9 mouse cellular contexts compared by ENCODE assay signal in the genomic region with DNA sequence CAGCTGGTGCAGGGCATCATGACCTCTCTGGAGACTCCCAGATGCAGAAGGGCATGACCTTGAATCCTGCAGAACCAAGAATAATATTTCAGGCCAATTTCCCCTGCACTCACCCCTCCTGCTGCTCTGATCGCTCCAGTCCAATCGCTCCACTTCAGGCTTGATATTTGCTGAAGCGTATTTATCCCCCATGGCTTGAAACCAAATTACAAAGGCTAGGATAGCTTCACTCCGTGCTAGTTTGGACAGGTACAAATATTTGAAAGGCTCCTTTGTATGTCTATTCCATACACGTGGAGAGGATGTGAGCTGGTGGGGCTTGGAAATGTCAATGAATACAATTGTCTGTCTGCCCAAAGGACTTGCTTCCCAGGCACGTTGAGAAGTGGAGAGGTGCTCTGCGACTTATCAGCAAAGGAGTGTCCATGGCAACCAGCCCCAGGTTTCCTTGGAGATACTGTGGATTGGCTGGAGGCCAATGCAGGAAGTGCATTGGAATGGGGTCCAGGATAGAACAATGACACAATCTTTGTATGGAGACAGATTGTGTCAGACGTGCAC.
DNase-seq lines count a peak whose midpoint lies in the region; ATAC-seq lines count a peak whose summit lies in the region.
"Had no signal": no experiment of that assay in that cellular context is flagged by ENCODE, and none has a peak within 500 bp of the region (broad histone marks: within the 10 kb centered on the region; RNA-seq: fewer than 3 reads in every experiment).

No protein-coding gene starts in this region.

- WGBS in limb, embryonic 13.5 days, result 51% methylated on average over 8 of the region's 8 CpGs
- WGBS in limb, embryonic 10.5 days, result 65% methylated on average over 8 of the region's 8 CpGs
- WGBS in forebrain, embryonic 13.5 days, result 7% methylated on average over 8 of the region's 8 CpGs
- 16% methylated on average over 8 of the region's 8 CpGs for WGBS in intestine, embryonic 16.5 days

- H3K4me3 ChIP-seq in limb, embryonic 13.5 days, result no peak overlapping the region
- H3K4me3 ChIP-seq in limb, embryonic 10.5 days, result no peak overlapping the region
- no peak overlapping the region for H3K4me3 ChIP-seq in forebrain, embryonic 13.5 days
- no peak overlapping the region for H3K4me3 ChIP-seq in intestine, embryonic 16.5 days (ENCODE audit: low read length)

- no peak overlapping the region for H3K27ac ChIP-seq in limb, embryonic 13.5 days
- no peak overlapping the region for H3K27ac ChIP-seq in limb, embryonic 10.5 days
- H3K27ac ChIP-seq in forebrain, embryonic 13.5 days, result peak overlapping the region; percentile 52
- H3K27ac ChIP-seq in intestine, embryonic 16.5 days (ENCODE audit: low read length), result no peak overlapping the region

- no peak overlapping the region for H3K9ac ChIP-seq in limb, embryonic 13.5 days
- H3K9ac ChIP-seq in forebrain, embryonic 13.5 days, result no peak overlapping the region
- H3K9ac ChIP-seq in intestine, embryonic 16.5 days (ENCODE audit: low read depth, low read length), result no peak overlapping the region

- H3K4me1 ChIP-seq in limb, embryonic 13.5 days, result peaks cover 6% of the 10 kb centered on the region; the same call in 1 of the 2 replicates
- peaks cover 6% of the 10 kb centered on the region for H3K4me1 ChIP-seq in limb, embryonic 10.5 days
- H3K4me1 ChIP-seq in forebrain, embryonic 13.5 days, result peaks cover 15% of the 10 kb centered on the region
- H3K4me1 ChIP-seq in intestine, embryonic 16.5 days (ENCODE audit: control insufficient read depth, insufficient read depth, low read length), result peaks cover 3% of the 10 kb centered on the region; the same call in 1 of the 2 replicates

- H3K4me2 ChIP-seq in limb, embryonic 13.5 days (replicated peaks), result no peak overlapping the region
- H3K4me2 ChIP-seq in forebrain, embryonic 13.5 days, result peak overlapping the region; percentile 44
- no peak overlapping the region for H3K4me2 ChIP-seq in intestine, embryonic 16.5 days (ENCODE audit: low read depth, low read length)

- DNase-seq in limb, embryonic 10.5 days (ENCODE audit: low spot score), result no peak
- peak; percentile 5 for DNase-seq in lung, postnatal 14 days
- DNase-seq in right cerebral cortex, postnatal 4 days, result peak; percentile 52
- no peak for DNase-seq in urinary bladder, postnatal 14 days (ENCODE audit: low spot score)

- no peaks in the 10 kb centered on the region for H3K36me3 ChIP-seq in limb, embryonic 13.5 days
- H3K36me3 ChIP-seq in limb, embryonic 10.5 days, result no peaks in the 10 kb centered on the region
- no peaks in the 10 kb centered on the region for H3K36me3 ChIP-seq in forebrain, embryonic 13.5 days (ENCODE audit: poor library complexity, severe bottlenecking)
- H3K36me3 ChIP-seq in intestine, embryonic 16.5 days (ENCODE audit: control insufficient read depth, insufficient read depth, low read length), result no peaks in the 10 kb centered on the region

- no peaks in the 10 kb centered on the region for H3K27me3 ChIP-seq in limb, embryonic 13.5 days
- no peaks in the 10 kb centered on the region for H3K27me3 ChIP-seq in limb, embryonic 10.5 days (ENCODE audit: low read depth, poor library complexity, severe bottlenecking)
- H3K27me3 ChIP-seq in forebrain, embryonic 13.5 days, result no peaks in the 10 kb centered on the region
- H3K27me3 ChIP-seq in intestine, embryonic 16.5 days (replicated peaks; ENCODE audit: control insufficient read depth, insufficient read depth, low read length), result no peaks in the 10 kb centered on the region

- H3K9me3 ChIP-seq in limb, embryonic 13.5 days, result no peaks in the 10 kb centered on the region
- no peaks in the 10 kb centered on the region for H3K9me3 ChIP-seq in limb, embryonic 10.5 days (replicated peaks)
- no peaks in the 10 kb centered on the region for H3K9me3 ChIP-seq in forebrain, embryonic 13.5 days (replicated peaks)
- no peaks in the 10 kb centered on the region for H3K9me3 ChIP-seq in intestine, embryonic 16.5 days (ENCODE audit: control insufficient read depth, low read length)

- peak; percentile 48; the same call in 1 of the 2 replicates for ATAC-seq in limb, embryonic 13.5 days (ENCODE audit: low FRiP score, low read depth)
- peak; percentile 95 for ATAC-seq in forebrain, embryonic 13.5 days
- peak; percentile 72 for ATAC-seq in intestine, embryonic 16.5 days
- ATAC-seq in erythroid progenitor cell, adult 5-6 weeks (replicated peaks; ENCODE audit: low FRiP score, poor library complexity, severe bottlenecking), result no peak
- ATAC-seq: Patski had no signal

Comparison
In these comparisons a context has a peak if more than half of its experiments do, and no peak if none do; other contexts are left out.
1. DNase-seq: peak in lung, postnatal 14 days (single experiment) and right cerebral cortex, postnatal 4 days (single experiment); none in limb, embryonic 10.5 days (single experiment) and urinary bladder, postnatal 14 days (single experiment).